Mouse (Mus musculus) ES-E14 (cell line): ENCODE measurements around the gene Tdrd9.

Experiments
- HCFC1 ChIP-seq: IDR thresholded peaks from 2 replicates; pipeline ENCODE4 v1.6.1; 2012; ENCODE audit warnings: low read length, inconsistent platforms, borderline replicate concordance; ENCODE audit not compliant: insufficient read depth
- ZNF384 ChIP-seq: IDR thresholded peaks from 2 replicates; pipeline ENCODE4 v1.6.1; 2012; ENCODE audit warnings: low read depth, low read length, inconsistent platforms

DNA sequence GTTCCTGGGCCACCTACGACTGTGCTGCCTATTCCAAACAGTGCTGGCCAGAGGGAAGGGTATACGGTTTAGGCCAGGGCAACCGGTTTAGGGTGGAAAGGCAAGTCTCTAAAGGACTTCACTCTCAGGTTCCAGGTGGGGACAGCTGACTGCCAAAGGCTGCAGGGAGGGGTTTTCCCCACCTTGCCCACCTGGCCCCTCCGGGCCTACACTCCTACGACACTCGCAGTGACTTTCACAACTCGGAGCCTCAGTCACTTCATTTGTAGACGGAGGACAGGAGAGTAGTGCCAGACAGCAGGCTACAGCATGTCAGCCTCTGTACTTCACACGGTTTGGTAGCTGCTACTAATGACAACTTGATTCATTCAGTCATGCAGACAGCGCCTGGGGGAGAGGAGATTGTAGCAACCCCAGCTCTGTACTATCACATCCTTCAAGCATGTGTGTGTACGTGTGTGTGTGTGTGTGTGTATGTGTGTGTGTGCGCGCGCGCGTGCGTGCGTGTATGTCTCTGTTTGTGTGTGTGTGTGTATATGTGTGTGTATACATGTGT, 42.9 kb upstream of the Tdrd9 start:
- TF ChIP-seq ZNF384, result no peak
- TF ChIP-seq HCFC1, result no peak
